Mouse (Mus musculus) liver, adult 2 months (tissue): ENCODE measurements at regions not wholly inside any gene's neighbourhood (a gene's known extent, or its start where the extent isn't known, plus 50 kb on each side); places are given as distances from the start of the nearest gene placed in this dataset.

Source experiments
- DNase-seq: peaks from one replicate; pipeline ENCODE4 v3.0.0-alpha.2; 2011; ENCODE audit warnings: low read depth, low spot score; ENCODE audit errors: extremely low read depth
- H3K27ac ChIP-seq: fragments of 200-500 bp; replicated peaks from 2 replicates; pipeline ENCODE4 v1.5.1; 2012; ENCODE audit warnings: low read depth, mild to moderate bottlenecking, control low read depth, inconsistent platforms, low read length; ENCODE audit not compliant: insufficient read depth
- H3K27me3 ChIP-seq: fragments of 200-500 bp; 2 replicates; pipeline ENCODE4 v1.6.1; 2012; ENCODE audit warnings: mild to moderate bottlenecking, moderate library complexity, low read length, inconsistent platforms; ENCODE audit not compliant: control insufficient read depth, insufficient read depth
- H3K36me3 ChIP-seq: fragments of 200-500 bp; 2 replicates; pipeline ENCODE4 v1.6.1; 2012; ENCODE audit warnings: low read length, inconsistent platforms; ENCODE audit not compliant: control insufficient read depth, insufficient read depth
- H3K4me1 ChIP-seq: fragments of 200-500 bp; 2 replicates; pipeline ENCODE4 v1.6.1; 2011; ENCODE audit warnings: low read length; ENCODE audit not compliant: control insufficient read depth, insufficient read depth
- H3K4me3 ChIP-seq: fragments of 200-500 bp; 2 replicates; pipeline ENCODE4 v1.5.1; 2011; ENCODE audit warnings: low read depth, mild to moderate bottlenecking, control low read depth, low read length, moderate library complexity; ENCODE audit not compliant: insufficient read depth
- H3K79me2 ChIP-seq: fragments of 200-500 bp; 2 replicates; pipeline ENCODE4 v1.6.1; 2012; ENCODE audit warnings: inconsistent platforms, mild to moderate bottlenecking, low read length, moderate library complexity; ENCODE audit not compliant: control insufficient read depth, insufficient read depth
- H3K9ac ChIP-seq: fragments of 200-500 bp; 2 replicates; pipeline ENCODE4 v1.6.1; 2012; ENCODE audit warnings: low read depth, mild to moderate bottlenecking, control low read depth, inconsistent platforms, low read length
- CTCF ChIP-seq: fragments of 200-500 bp; IDR thresholded peaks from 2 replicates; pipeline ENCODE4 v1.5.1; 2011; ENCODE audit warnings: low read depth, low read length, control low read depth
- POLR2A ChIP-seq: fragments of 200-500 bp; IDR thresholded peaks from 2 replicates; pipeline ENCODE4 v1.6.1; 2011; ENCODE audit warnings: low read length, control low read depth; ENCODE audit not compliant: insufficient read depth; ENCODE audit errors: extremely low read depth
- WGBS: fragments of 180-500 bp; shearing (Covaris S2); methylation state at CpG from one replicate; pipeline ENCODE4 v1.1.7; 2018; 5-methylcytosine and 5-hydroxymethylcytosine counted together

DNA sequence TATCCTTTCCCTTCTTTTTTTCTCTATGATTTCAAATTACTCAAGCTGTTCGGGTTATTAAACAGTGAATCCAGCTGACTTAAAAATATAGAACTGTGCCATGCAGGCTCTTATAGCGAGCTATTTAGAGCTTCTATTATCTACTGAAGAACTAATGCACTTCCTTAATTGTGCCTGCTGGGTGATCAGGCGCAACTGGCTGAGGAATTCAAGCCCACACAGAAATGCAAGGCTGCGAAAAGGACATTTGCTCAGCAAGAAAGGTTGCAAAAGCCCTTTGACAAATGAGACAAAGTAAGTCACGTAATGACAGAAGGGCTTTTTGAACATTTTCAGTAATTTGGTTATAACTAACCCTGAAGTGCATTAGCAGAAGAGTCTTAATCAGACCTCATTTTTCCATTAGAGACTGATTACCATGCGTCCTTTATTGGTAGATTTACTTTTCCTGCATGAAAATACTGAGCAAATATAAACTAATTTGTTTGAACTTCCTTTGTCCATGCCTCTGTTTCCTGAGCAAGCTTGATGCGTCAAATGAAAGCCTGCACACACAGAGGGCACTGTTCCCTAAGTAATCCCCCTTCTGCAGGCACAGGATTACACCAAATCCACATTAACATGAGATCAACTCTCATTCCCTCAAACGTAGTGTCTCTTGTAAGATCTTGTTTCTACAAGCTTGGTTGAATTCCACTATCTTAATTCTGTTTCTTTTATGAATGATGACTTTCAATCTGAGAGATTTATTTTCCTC lies 1154.7 kb upstream of the Tenm3 start:
- H3K9ac ChIP-seq: no peak overlapping the region
- H3K27me3 ChIP-seq: no peaks in the 10 kb centered on the region
- no peak overlapping the region for H3K27ac ChIP-seq
- no peaks in the 10 kb centered on the region for H3K36me3 ChIP-seq
- H3K4me1 ChIP-seq: no peaks in the 10 kb centered on the region
- H3K4me3 ChIP-seq: no peak overlapping the region
- WGBS: 49% methylated on average over 8 of the region's 8 CpGs
- no peak for DNase-seq
- H3K79me2 ChIP-seq: no peaks in the 10 kb centered on the region
- TF ChIP-seq POLR2A (no peak), CTCF (no peak)
